Mouse (Mus musculus) limb, embryonic 13.5 days (tissue): Measurements from ENCODE around the gene Taf5l. TPM values are rescaled to one million over a fixed set of nuclear protein-coding genes. Genes with fewer than 3 reads are reported as not detected.
"Not testable (repeated sequence)": the region's sequence is repeated elsewhere in the genome, so short reads cannot be mapped to it uniquely, and the experiment has no call there.

ENCODE experiments used
- ATAC-seq: fragments of 200-750 bp; cut with Nextera tagmentation; 2 replicates; pipeline ENCODE4 v1.8.0; 2017; ENCODE audit warnings: low read depth, moderate number of reproducible peaks, moderate TSS enrichment; ENCODE audit not compliant: low FRiP score
- H3K27ac ChIP-seq: fragments of 300-500 bp; sonication (generic); 2 replicates; pipeline ENCODE4 v1.5.1; 2015; ENCODE audit warnings: inconsistent platforms, mild to moderate bottlenecking, moderate library complexity
- H3K27me3 ChIP-seq: fragments of 300-500 bp; sonication (generic); 2 replicates; pipeline ENCODE4 v1.6.1; 2015; ENCODE audit warnings: mild to moderate bottlenecking, inconsistent platforms
- H3K36me3 ChIP-seq: fragments of 300-500 bp; sonication (generic); 2 replicates; pipeline ENCODE4 v1.6.1; 2015; ENCODE audit warnings: inconsistent platforms, mild to moderate bottlenecking, moderate library complexity
- H3K4me1 ChIP-seq: fragments of 300-500 bp; sonication (generic); 2 replicates; pipeline ENCODE4 v1.6.1; 2015; ENCODE audit warnings: inconsistent platforms
- H3K4me2 ChIP-seq: fragments of 300-500 bp; sonication (generic); replicated peaks from 2 replicates; pipeline ENCODE4 v1.6.1; 2015; ENCODE audit warnings: inconsistent platforms, mild to moderate bottlenecking, moderate library complexity
- H3K4me3 ChIP-seq: fragments of 300-500 bp; sonication (generic); 2 replicates; pipeline ENCODE4 v1.5.1; 2015; ENCODE audit warnings: moderate library complexity, mild to moderate bottlenecking, inconsistent platforms
- H3K9ac ChIP-seq: fragments of 300-500 bp; sonication (generic); 2 replicates; pipeline ENCODE4 v1.6.1; 2015; ENCODE audit warnings: mild to moderate bottlenecking, inconsistent platforms
- H3K9me3 ChIP-seq: fragments of 300-500 bp; sonication (generic); 2 replicates; pipeline ENCODE4 v1.6.1; 2016; ENCODE audit warnings: inconsistent platforms
- WGBS: fragments of 180-500 bp; shearing (Covaris S2); methylation state at CpG from one replicate; pipeline ENCODE4 v1.1.7; 2015; 5-methylcytosine and 5-hydroxymethylcytosine counted together
- polyA plus RNA-seq: library from polyadenylated mRNA; unstranded; fragments of >200 nt; fragmentation: Nextera tagmentation; extraction: Ambion mirVana; gene quantifications from 2 replicates; pipeline ENCODE4 v1.2.1, GENCODE M21; 2015

The Taf5l gene
- polyA plus RNA-seq, 1 experiment from 2014 or later = 38.7 TPM

DNA sequence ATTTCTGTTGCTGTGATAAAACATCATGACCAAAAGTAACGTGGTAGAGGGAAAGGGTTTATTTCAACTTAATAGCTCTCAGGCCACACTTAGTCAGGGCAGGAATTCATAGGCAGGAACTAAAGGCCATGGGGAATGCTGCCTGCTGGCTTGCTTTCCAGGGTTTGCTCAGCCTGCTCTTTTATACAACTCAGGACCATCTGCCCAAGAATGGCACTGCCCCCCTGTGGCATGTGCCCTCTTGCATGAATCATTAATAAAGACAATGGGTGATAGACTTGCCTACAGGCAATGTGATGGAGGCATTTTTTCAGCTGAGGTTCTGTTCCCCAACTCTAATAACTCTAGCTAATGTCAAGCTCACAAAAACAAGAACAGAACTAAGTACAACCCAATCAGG lies 21.0 kb upstream of the Taf5l start:
- Histone ChIP-seq H3K9me3 (no peaks in the 10 kb centered on the region), H3K4me1 (no peaks in the 10 kb centered on the region), H3K4me2 (no peak overlapping the region), H3K9ac (no peak overlapping the region), H3K36me3 (peaks cover 82% of the 10 kb centered on the region), H3K27me3 (no peaks in the 10 kb centered on the region), H3K4me3 (no peak overlapping the region), H3K27ac (no peak overlapping the region)
- no peak for ATAC-seq
- 70% methylated on average over 1 of the region's 1 CpGs for WGBS

DNA sequence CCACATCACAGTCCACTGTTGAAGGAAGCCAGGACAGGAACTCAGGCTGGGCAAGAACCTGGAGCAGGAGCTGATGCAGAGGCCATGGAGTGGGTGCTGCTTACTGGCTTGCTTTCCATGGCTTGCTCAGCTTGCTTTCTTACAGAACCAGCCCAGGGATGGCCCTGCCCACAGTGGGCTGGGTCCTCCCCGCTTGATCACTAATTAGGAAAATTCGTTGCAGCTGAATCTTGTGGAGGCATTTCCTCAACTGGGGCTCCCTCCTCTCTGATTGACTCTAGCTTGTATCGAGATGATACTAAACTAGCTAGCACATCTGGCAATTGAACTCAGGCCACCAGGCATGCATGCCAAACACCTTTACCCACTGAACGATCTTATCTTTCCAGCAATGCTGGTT lies 18.2 kb upstream of the Taf5l start:
- no peak overlapping the region for H3K27ac ChIP-seq
- no peaks in the 10 kb centered on the region for H3K9me3 ChIP-seq
- 65% methylated on average over 4 of the region's 4 CpGs for WGBS
- no peak overlapping the region for H3K4me2 ChIP-seq
- H3K27me3 ChIP-seq = no peaks in the 10 kb centered on the region
- no peak overlapping the region for H3K4me3 ChIP-seq
- H3K36me3 ChIP-seq = peaks cover 87% of the 10 kb centered on the region
- ATAC-seq = no peak
- no peaks in the 10 kb centered on the region for H3K4me1 ChIP-seq
- no peak overlapping the region for H3K9ac ChIP-seq

DNA sequence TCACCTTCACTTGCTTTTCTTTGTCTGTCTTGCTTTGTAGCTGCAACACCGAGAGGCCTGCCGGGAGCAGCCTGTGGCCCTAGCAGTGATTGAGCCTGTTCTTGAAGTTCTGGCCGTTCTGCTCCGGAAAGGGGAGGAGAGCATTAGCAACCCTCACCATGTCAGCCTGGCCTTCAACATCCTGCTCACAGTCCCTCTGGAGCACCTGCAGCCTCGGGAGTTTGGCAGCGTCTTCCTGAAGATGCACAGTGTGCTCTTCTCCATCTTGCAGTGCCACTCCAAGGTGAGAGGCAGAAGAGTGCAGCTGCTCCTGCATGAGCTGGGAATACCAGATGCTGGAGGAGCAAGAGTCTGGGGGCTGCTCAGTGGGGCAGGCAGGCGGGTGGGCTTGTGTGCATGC lies 16.9 kb upstream of the Taf5l start:
- Histone ChIP-seq H3K4me3 (no peak overlapping the region), H3K4me2 (no peak overlapping the region), H3K36me3 (peaks cover 91% of the 10 kb centered on the region), H3K4me1 (no peaks in the 10 kb centered on the region), H3K27ac (no peak overlapping the region), H3K9ac (no peak overlapping the region), H3K9me3 (no peaks in the 10 kb centered on the region), H3K27me3 (no peaks in the 10 kb centered on the region)
- no peak for ATAC-seq
- 87% methylated on average over 7 of the region's 7 CpGs for WGBS

DNA sequence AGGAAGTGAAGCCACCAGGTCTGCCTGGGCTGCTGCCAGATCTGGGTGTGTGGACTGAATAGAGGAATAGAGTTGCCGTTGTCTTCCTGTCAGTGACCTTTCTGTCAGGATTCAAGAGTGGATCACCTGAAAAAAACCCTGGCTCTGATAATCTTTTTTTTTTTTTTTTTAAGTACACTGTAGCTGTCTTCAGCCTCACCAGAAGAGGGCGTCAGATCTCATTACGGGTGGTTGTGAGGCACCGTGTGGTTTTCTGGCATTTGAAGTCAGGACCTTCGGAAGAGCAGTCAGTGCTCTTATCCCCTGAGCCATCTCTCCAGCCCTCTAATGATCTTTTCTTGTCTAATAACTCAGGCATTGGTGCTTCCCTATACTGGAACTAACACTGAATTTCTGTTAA lies 12.2 kb upstream of the Taf5l start:
- no peaks in the 10 kb centered on the region for H3K4me1 ChIP-seq
- H3K27me3 ChIP-seq = no peaks in the 10 kb centered on the region
- no peaks in the 10 kb centered on the region for H3K9me3 ChIP-seq
- H3K27ac ChIP-seq = no peak overlapping the region
- no peak overlapping the region for H3K4me3 ChIP-seq
- ATAC-seq = no peak
- H3K4me2 ChIP-seq = no peak overlapping the region
- 71% methylated on average over 5 of the region's 5 CpGs for WGBS
- no peak overlapping the region for H3K9ac ChIP-seq
- peaks cover 87% of the 10 kb centered on the region for H3K36me3 ChIP-seq

DNA sequence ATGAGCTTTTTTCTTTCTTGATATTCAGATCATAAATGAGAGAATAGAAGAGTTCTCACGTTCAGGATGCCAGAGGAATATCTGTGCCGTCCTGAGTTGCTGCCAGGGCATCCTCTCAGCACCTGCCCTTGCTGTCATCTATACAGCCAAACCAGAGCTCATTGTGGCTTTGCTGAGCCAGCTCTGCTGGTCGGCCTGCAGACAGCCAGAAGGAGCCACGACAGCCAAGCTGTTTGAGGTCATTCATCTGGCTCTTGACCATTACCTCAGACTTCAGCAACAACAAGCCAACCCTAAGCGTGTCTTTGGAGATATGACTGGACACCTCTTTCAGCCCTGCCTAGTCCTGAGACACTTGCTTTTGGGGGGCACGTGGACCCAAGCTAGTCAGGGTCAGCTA lies 6.6 kb upstream of the Taf5l start:
- Histone ChIP-seq H3K9ac (no peak overlapping the region), H3K27ac (no peak overlapping the region), H3K4me1 (no peaks in the 10 kb centered on the region), H3K9me3 (no peaks in the 10 kb centered on the region), H3K4me3 (no peak overlapping the region), H3K36me3 (peaks cover 75% of the 10 kb centered on the region), H3K4me2 (no peak overlapping the region), H3K27me3 (no peaks in the 10 kb centered on the region)
- WGBS = 92% methylated on average over 6 of the region's 6 CpGs
- ATAC-seq = no peak

DNA sequence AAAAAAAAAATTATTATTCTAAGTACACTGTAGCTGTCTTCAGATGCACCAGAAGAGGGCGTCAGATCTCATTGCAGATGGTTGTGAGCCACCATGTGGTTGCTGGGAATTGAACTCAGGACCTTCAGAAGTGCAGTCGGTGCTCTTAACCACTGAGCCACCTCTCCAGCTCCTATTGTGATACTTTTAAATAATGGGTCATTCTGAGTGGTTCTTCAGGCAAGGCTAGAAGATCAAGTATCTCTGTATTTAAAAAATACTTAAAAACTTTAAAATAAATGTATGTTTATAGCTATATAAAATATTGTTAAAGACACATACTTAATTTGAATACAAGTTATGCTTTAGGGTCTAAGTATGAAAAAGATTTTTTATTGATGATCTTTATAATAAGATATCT lies 5.1 kb upstream of the Taf5l start:
- not testable (repeated sequence) for H3K4me3 ChIP-seq, H3K27ac ChIP-seq, H3K4me1 ChIP-seq, H3K4me2 ChIP-seq, ATAC-seq, H3K9me3 ChIP-seq, H3K27me3 ChIP-seq, H3K9ac ChIP-seq
- WGBS = 74% methylated on average over 2 of the region's 2 CpGs
- peaks cover 67% of the 10 kb centered on the region for H3K36me3 ChIP-seq

DNA sequence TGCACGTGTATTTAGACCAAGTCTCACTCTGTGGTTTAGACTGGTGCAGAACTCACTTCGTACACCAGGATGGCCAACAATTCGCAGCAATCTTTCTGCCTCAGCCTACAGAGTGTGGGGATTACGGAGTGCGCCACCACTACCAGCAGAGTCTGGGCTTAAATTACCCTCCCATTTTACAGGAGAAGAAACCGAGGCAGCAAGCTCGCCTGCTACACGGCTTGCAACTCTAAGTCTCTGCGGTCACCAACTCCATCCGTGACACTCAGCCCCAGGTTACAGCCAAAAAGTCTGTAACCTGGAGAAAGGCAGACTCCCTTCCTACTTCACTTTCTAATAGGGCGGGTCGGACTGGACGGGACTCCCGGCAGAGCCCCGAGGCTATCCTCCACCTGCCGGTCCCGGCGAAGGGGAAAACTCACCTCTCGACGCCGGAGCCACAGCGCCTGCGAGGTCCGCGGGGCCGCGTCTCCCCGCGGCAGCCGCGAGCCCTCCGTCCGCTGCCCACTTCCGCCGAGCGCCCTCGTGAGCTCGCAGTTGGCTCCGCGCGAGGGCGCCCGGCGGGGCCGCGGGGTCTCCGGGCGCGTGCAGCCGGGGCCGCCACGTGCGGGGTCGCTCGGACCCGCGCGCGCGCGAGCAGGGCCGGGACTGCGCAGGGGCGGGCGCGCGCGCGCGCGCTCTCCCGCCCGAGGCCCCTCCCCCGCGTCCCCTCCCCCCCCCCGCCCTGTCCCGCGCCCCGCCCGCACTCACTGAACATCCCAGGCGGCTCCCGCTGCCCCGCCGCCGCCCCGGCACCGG lies 559 bp downstream of the Taf5l start:
- peak; percentile 85 for ATAC-seq
- WGBS = under 1% methylated on average over 57 of the region's 87 CpGs
- Histone ChIP-seq H3K4me2 (peak overlapping the region; percentile 74), H3K9ac (peak overlapping the region; percentile 81), H3K9me3 (no peaks in the 10 kb centered on the region), H3K27me3 (no peaks in the 10 kb centered on the region), H3K4me1 (peaks cover 35% of the 10 kb centered on the region), H3K4me3 (peak overlapping the region; percentile 83), H3K36me3 (peaks cover 15% of the 10 kb centered on the region), H3K27ac (peak overlapping the region; percentile 86; the same call in 1 of the 2 replicates)

DNA sequence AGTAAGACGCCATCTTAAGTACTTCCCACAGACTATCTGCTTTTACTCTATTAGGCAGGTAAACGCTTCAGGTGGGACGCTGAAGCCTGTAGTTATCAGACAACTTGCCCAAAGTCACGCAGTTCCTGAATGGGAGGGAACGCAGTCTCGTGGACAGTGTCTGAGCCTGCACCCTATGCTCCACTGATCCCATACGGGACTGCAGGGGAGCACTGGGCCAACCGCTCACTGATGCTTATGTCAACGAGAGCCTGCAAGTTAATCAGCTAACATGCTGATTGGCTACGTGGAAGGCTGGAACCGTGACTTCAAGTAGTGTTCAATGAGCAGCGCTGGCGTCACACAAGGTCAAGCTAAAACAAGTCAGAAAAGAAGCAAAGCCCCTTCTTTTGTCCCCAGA lies 1.4 kb downstream of the Taf5l start:
- peaks cover 8% of the 10 kb centered on the region for H3K36me3 ChIP-seq
- H3K9ac ChIP-seq = peak overlapping the region; percentile 81
- H3K27ac ChIP-seq = no peak overlapping the region
- no peak for ATAC-seq
- peak overlapping the region; percentile 83 for H3K4me3 ChIP-seq
- H3K4me1 ChIP-seq = peaks cover 35% of the 10 kb centered on the region
- H3K9me3 ChIP-seq = no peaks in the 10 kb centered on the region
- no peaks in the 10 kb centered on the region for H3K27me3 ChIP-seq
- H3K4me2 ChIP-seq = peak overlapping the region; percentile 74
- WGBS = 35% methylated on average over 13 of the region's 13 CpGs

DNA sequence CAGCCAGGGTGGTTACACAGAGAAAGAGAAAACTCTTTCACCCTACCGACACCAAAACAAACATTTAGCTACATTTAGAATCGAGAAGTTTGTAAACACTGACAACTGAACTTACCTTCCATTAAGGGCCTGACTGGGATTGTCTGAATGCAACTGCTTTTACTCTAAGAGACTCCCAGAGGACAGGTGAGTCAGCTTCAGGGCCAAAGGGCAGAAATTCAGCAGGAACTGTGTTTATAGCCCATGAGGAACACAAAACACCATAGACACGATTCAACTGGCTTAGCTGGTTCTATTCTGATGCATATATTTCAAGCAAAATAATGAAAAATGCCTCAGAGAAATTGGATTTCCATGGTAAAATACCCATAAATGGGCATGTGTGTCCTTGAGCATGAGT lies 6.4 kb downstream of the Taf5l start:
- no peak overlapping the region for H3K27ac ChIP-seq

DNA sequence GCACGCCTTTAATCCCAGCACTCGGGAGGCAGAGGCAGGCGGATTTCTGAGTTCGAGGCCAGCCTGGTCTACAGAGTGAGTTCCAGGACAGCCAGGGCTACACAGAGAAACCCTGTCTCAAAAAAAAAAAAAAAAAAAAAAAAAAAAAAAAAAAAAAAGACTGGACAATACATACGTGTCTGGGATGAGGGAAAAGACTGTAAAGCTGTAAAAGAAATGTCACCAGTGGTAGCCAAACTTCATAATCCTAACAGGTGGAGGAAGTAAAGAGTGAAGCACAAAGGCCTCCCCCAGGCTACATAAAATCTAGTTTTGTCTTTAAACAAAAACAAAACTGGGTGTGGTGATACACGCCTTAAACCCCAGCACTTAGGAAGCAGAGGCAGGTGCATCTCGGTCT lies 6.9 kb downstream of the Taf5l start:
- not testable (repeated sequence) for ATAC-seq, H3K9ac ChIP-seq, H3K4me3 ChIP-seq, H3K36me3 ChIP-seq, H3K9me3 ChIP-seq, H3K27ac ChIP-seq, H3K4me2 ChIP-seq, H3K27me3 ChIP-seq
- 91% methylated on average over 7 of the region's 7 CpGs for WGBS
- peaks cover 14% of the 10 kb centered on the region for H3K4me1 ChIP-seq

More for the DNA sequence above, 6.4 kb downstream of the Taf5l start:
- H3K36me3 ChIP-seq = peaks cover 3% of the 10 kb centered on the region
- no peak overlapping the region for H3K4me3 ChIP-seq
- no peak for ATAC-seq
- no peak overlapping the region for H3K4me2 ChIP-seq
- no peaks in the 10 kb centered on the region for H3K9me3 ChIP-seq
- WGBS = 86% methylated on average over 3 of the region's 3 CpGs
- H3K27me3 ChIP-seq = no peaks in the 10 kb centered on the region
- no peak overlapping the region for H3K9ac ChIP-seq
- H3K4me1 ChIP-seq = peaks cover 19% of the 10 kb centered on the region

DNA sequence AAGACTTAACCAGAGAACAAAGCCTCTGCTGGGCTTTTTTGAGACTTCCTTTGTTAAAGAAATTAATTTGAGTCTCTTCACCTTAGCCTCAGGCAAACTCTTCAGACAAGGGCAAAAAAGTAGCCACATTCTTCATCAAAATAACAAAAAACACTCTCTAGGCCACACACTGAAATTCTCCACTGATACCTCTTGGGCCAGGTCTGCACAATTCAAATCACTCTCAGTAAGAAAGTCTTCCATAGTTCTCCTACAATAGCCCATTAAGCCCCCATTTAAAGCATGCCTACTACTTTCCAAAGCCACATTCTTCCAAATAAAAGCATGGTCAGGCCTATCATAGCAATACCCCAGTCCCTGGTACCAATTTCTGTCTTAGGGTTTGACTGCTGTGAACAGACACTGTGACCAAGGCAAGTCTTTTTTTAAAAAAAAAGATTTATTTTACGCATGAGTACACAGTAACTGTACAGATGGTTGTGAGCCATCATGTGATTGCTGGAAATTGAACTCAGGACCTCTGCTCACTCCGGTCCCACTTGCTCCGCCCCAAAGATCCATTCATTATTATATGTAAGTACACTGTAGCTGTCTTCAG lies 9.1 kb downstream of the Taf5l start:
- Histone ChIP-seq H3K4me1 (no peaks in the 10 kb centered on the region), H3K27ac (no peak overlapping the region), H3K36me3 (peaks cover 29% of the 10 kb centered on the region), H3K9me3 (no peaks in the 10 kb centered on the region), H3K4me3 (no peak overlapping the region), H3K27me3 (no peaks in the 10 kb centered on the region), H3K4me2 (no peak overlapping the region), H3K9ac (no peak overlapping the region)
- no peak for ATAC-seq
- WGBS = 98% methylated on average over 3 of the region's 3 CpGs

DNA sequence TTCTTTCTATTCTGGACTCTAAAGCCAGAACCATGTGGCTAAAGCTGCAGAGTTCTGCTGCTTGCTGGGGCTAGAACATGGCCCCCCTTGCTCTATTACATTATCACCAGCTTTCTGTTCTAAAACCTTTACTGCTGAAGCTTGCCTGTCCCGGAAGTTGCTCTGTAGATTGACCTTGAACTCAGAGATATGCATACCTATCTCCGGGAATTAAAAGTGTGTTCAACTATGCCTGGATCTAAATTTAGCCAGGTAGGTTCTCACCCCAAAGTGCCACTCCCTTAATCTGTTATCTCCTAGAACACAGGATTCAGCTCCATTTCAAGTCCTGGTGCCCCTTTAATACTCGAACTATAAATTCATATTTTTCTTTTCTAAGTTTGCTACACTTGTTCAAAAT lies 9.6 kb downstream of the Taf5l start:
- H3K36me3 ChIP-seq = peaks cover 34% of the 10 kb centered on the region
- H3K27me3 ChIP-seq = no peaks in the 10 kb centered on the region
- no peak overlapping the region for H3K4me2 ChIP-seq
- H3K9me3 ChIP-seq = no peaks in the 10 kb centered on the region
- no peak overlapping the region for H3K9ac ChIP-seq
- no peak overlapping the region for H3K27ac ChIP-seq
- 82% methylated on average over 3 of the region's 3 CpGs for WGBS
- H3K4me3 ChIP-seq = no peak overlapping the region
- H3K4me1 ChIP-seq = no peaks in the 10 kb centered on the region
- no peak for ATAC-seq

DNA sequence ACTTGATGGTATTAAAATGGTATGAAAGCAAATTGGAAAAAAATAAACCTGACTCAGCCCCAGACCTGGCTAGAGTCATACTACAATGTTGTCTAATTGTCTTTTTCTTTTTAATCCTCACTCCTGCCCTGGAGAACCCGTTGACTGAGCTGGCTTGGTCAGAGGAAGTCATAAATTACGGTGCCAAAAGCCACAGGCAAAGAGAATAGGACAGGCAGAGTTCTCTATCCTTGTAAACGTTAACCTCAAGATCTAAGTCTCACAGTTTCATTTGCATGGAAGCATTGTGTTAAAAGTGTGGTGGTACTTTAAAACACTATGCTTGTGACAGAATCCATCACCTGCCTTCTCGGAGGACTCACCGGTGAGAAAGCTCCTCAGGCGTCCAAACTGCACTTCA lies 13.4 kb downstream of the Taf5l start:
- WGBS = 56% methylated on average over 6 of the region's 6 CpGs
- Histone ChIP-seq H3K4me3 (no peak overlapping the region), H3K27ac (no peak overlapping the region), H3K9ac (no peak overlapping the region), H3K4me1 (no peaks in the 10 kb centered on the region), H3K36me3 (peaks cover 72% of the 10 kb centered on the region), H3K27me3 (no peaks in the 10 kb centered on the region), H3K9me3 (no peaks in the 10 kb centered on the region), H3K4me2 (no peak overlapping the region)
- ATAC-seq = no peak
